Mouse (Mus musculus) C2C12 (cell line): ENCODE measurements at regions not wholly inside any gene's neighbourhood (a gene's known extent, or its start where the extent isn't known, plus 50 kb on each side); places are given as distances from the start of the nearest gene placed in this dataset.

Source experiments
- CTCF ChIP-seq: IDR thresholded peaks from one replicate; pipeline ENCODE4 v1.5.1; 2011; ENCODE audit not compliant: control insufficient read depth, insufficient read depth, insufficient read length
- MAX ChIP-seq: IDR thresholded peaks from one replicate; pipeline ENCODE4 v1.6.1; 2011; ENCODE audit warnings: mild to moderate bottlenecking, control low read depth
- MYOG ChIP-seq: IDR thresholded peaks from one replicate; pipeline ENCODE4 v1.6.1; 2011; ENCODE audit not compliant: control insufficient read depth, insufficient read length; ENCODE audit errors: extremely low read depth
- USF1 ChIP-seq: IDR thresholded peaks from one replicate; pipeline ENCODE4 v1.6.1; 2011; ENCODE audit warnings: low read depth, mild to moderate bottlenecking, control low read depth, moderate library complexity

GRCm38 (mm10) chr3:147092188-147093075, 240.3 kb downstream of the Ttll7 start:
- no peak for TF ChIP-seq USF1
- no peak for TF ChIP-seq MYOG
- TF ChIP-seq MAX, result no peak
- TF ChIP-seq CTCF, result no peak
